8 mouse cellular contexts compared by ENCODE assay signal in genomic region chr7:43422995-43423617, GRCm38 (mm10). TPM values are rescaled to one million over a fixed set of nuclear protein-coding genes. Genes with fewer than 3 reads are reported as not detected.
DNase-seq lines count a peak whose midpoint lies in the region; ATAC-seq and TF ChIP-seq lines count a peak whose summit lies in the region.

No protein-coding gene starts in this region.

- H3K27me3 ChIP-seq in forebrain, embryonic 16.5 days (replicated peaks; ENCODE audit: control insufficient read depth, insufficient read depth, low read length) = no peaks in the 10 kb centered on the region

- no peaks in the 10 kb centered on the region for H3K9me3 ChIP-seq in forebrain, embryonic 16.5 days (ENCODE audit: control insufficient read depth, low read length)

- intact Hi-C loops in heart, postnatal 36 days (cut with DNase I) = loop anchor here (1.0 kb wide), 1 partner anchor 43 kb away; no protein-coding TSS in a partner anchor

- 0 out of 2 replicates have a peak, but pooled peaks cover 2% of the 10 kb centered on the region for H3K4me1 ChIP-seq in forebrain, embryonic 16.5 days (replicated peaks; ENCODE audit: control insufficient read depth, insufficient read depth, low read length)
- no peaks in the 10 kb centered on the region for H3K4me1 ChIP-seq in lung, adult 2 months (ENCODE audit: control insufficient read depth, insufficient read depth, low read length)
- H3K4me1 ChIP-seq in olfactory bulb, adult 2 months (ENCODE audit: control insufficient read depth, insufficient read depth, low read length) = peaks cover 2% of the 10 kb centered on the region; the same call in 1 of the 2 replicates

- H3K4me3 ChIP-seq in forebrain, embryonic 16.5 days (replicated peaks; ENCODE audit: low read length) = no peak overlapping the region
- no peak overlapping the region for H3K4me3 ChIP-seq in lung, adult 2 months (replicated peaks; ENCODE audit: extremely low read depth, low read depth, low read length)
- H3K4me3 ChIP-seq in olfactory bulb, adult 2 months (ENCODE audit: insufficient read depth, low read depth, low read length) = no peak overlapping the region

- DNase-seq in ES-CJ7 (ENCODE audit: low read depth, low spot score) = peak; percentile 91
- peak; percentile 62 for DNase-seq in cerebellum, adult 11-12 months
- peak; percentile 85 to 91 for DNase-seq in heart, postnatal 36 days
- peak; percentile 76 to 90 for DNase-seq in layer of hippocampus, adult 18-20 months (ENCODE audit: low spot score in 2 of 2)
- DNase-seq in lung, adult 2 months = peak; percentile 83
- DNase-seq in thymus, adult 18-20 months = peak; percentile 45 to 49

- ATAC-seq in forebrain, embryonic 16.5 days = peak; percentile 90

- H3K4me2 ChIP-seq in forebrain, embryonic 16.5 days (ENCODE audit: low read length) = 0 out of 2 replicates have a peak overlapping the region, but pooled peaks have one; percentile 1

- no peak overlapping the region for H3K9ac ChIP-seq in forebrain, embryonic 16.5 days (replicated peaks; ENCODE audit: low read depth, low read length)

- no peak for TF ChIP-seq POLR2A in lung, adult 2 months (IDR thresholded peaks at IDR 0.05; ENCODE audit: borderline replicate concordance, extremely low read depth, low read depth, low read length)
- TF ChIP-seq POLR2A in olfactory bulb, adult 2 months (IDR thresholded peaks at IDR 0.05; ENCODE audit: insufficient read depth, low read depth, low read length) = no peak

- no peaks in the 10 kb centered on the region for H3K36me3 ChIP-seq in forebrain, embryonic 16.5 days (ENCODE audit: control insufficient read depth, insufficient read depth)

- H3K27ac ChIP-seq in forebrain, embryonic 16.5 days (ENCODE audit: low read length) = no peak overlapping the region
- H3K27ac ChIP-seq in olfactory bulb, adult 2 months (ENCODE audit: insufficient read depth, low read depth, low read length) = no peak overlapping the region

- 10% methylated on average over 11 of the region's 11 CpGs for WGBS in forebrain, embryonic 16.5 days
- WGBS in lung, adult 2 months = 11% methylated on average over 11 of the region's 11 CpGs
- 6% methylated on average over 11 of the region's 11 CpGs for WGBS in olfactory bulb, adult 2 months

- TF ChIP-seq CTCF in lung, adult 2 months (IDR thresholded peaks at IDR 0.05; ENCODE audit: insufficient read depth, low read length) = peak; percentile 98
- peak; percentile 87 for TF ChIP-seq CTCF in olfactory bulb, adult 2 months (IDR thresholded peaks at IDR 0.05; ENCODE audit: insufficient read depth, low read depth, low read length)

RNA-seq across cellular contexts. Expression of gene Lim2, which starts 4.4 kb away (rescaled TPM):
- polyA plus RNA-seq in forebrain, embryonic 16.5 days (2015; fragmentation: Nextera tagmentation; extraction: Ambion mirVana) = not detected in 2 replicates
- total RNA-seq in heart, postnatal 36 days (2021) = not detected
- not detected for total RNA-seq in layer of hippocampus, adult 18-20 months (2021)
- 0.05 TPM in 1 of 2 replicates, not detected in the other for polyA plus RNA-seq in lung, adult 2 months (2012; rRNA removed)
- not detected in 2 replicates for polyA plus RNA-seq in olfactory bulb, adult 2 months (2012; ENCODE audit: insufficient read depth, insufficient read length, low replicate concordance, missing spikeins)

RNA-seq across cellular contexts. Expression of gene Nkg7, which starts 13.8 kb away (rescaled TPM):
- not detected in 2 replicates for polyA plus RNA-seq in forebrain, embryonic 16.5 days (2015; fragmentation: Nextera tagmentation; extraction: Ambion mirVana)
- total RNA-seq in heart, postnatal 36 days (2021) = not detected
- not detected for total RNA-seq in layer of hippocampus, adult 18-20 months (2021)
- polyA plus RNA-seq in lung, adult 2 months (2012; rRNA removed) = 17.3 and 19.7 TPM in 2 replicates
- polyA plus RNA-seq in olfactory bulb, adult 2 months (2012; ENCODE audit: insufficient read depth, insufficient read length, low replicate concordance, missing spikeins) = not detected in 2 replicates

RNA-seq across cellular contexts. Expression of gene Siglecg, which starts 15.1 kb away (rescaled TPM):
- polyA plus RNA-seq in forebrain, embryonic 16.5 days (2015; fragmentation: Nextera tagmentation; extraction: Ambion mirVana) = not detected in 2 replicates
- under 1 TPM; 0.22 to 0.51 TPM for total RNA-seq in heart, postnatal 36 days (2021)
- total RNA-seq in layer of hippocampus, adult 18-20 months (2021) = not detected
- polyA plus RNA-seq in lung, adult 2 months (2012; rRNA removed) = 17.5 and 18.9 TPM in 2 replicates
- not detected in 2 replicates for polyA plus RNA-seq in olfactory bulb, adult 2 months (2012; ENCODE audit: insufficient read depth, insufficient read length, low replicate concordance, missing spikeins)

RNA-seq across cellular contexts. Expression of gene Cldnd2, which starts 17.5 kb away (rescaled TPM):
- polyA plus RNA-seq in forebrain, embryonic 16.5 days (2015; fragmentation: Nextera tagmentation; extraction: Ambion mirVana) = not detected in 2 replicates
- not detected for total RNA-seq in heart, postnatal 36 days (2021)
- not detected for total RNA-seq in layer of hippocampus, adult 18-20 months (2021)
- not detected in 2 replicates for polyA plus RNA-seq in lung, adult 2 months (2012; rRNA removed)
- not detected in 2 replicates for polyA plus RNA-seq in olfactory bulb, adult 2 months (2012; ENCODE audit: insufficient read depth, insufficient read length, low replicate concordance, missing spikeins)

RNA-seq across cellular contexts. Expression of gene Etfb, which starts 20.8 kb away (rescaled TPM):
- polyA plus RNA-seq in forebrain, embryonic 16.5 days (2015; fragmentation: Nextera tagmentation; extraction: Ambion mirVana) = 123 and 127 TPM in 2 replicates
- total RNA-seq in heart, postnatal 36 days (2021) = 1,000 to 10,000 TPM; 1,276 to 1,377 TPM
- total RNA-seq in layer of hippocampus, adult 18-20 months (2021) = 10 to 100 TPM; 72.8 to 74.5 TPM
- 71.4 and 105 TPM in 2 replicates for polyA plus RNA-seq in lung, adult 2 months (2012; rRNA removed)
- not detected in 2 replicates for polyA plus RNA-seq in olfactory bulb, adult 2 months (2012; ENCODE audit: insufficient read depth, insufficient read length, low replicate concordance, missing spikeins)

Comparison
In these comparisons a context has a peak if more than half of its experiments do, and no peak if none do; other contexts are left out.
1. RNA of gene Nkg7, which starts 13.8 kb away (polyA plus RNA-seq): 17.3 to 19.7 TPM in lung, adult 2 months; not detected in forebrain, embryonic 16.5 days and not detected in olfactory bulb, adult 2 months; every median in the first group is over 10 times any median in the second.
2. RNA of gene Siglecg, which starts 15.1 kb away (polyA plus RNA-seq): 17.5 to 18.9 TPM in lung, adult 2 months; not detected in forebrain, embryonic 16.5 days and not detected in olfactory bulb, adult 2 months; every median in the first group is over 10 times any median in the second.
3. Peak in every context shown above with its lines, with median percentiles within 50 percentile points of each other: DNase-seq.